Mouse (Mus musculus): ENCODE measurements at regions not wholly inside any gene's neighbourhood (a gene's known extent, or its start where the extent isn't known, plus 50 kb on each side); places are given as distances from the start of the nearest gene placed in this dataset.
A peak's percentile ranks its signal among the peaks of the same experiment; 100 is the strongest.

DNA sequence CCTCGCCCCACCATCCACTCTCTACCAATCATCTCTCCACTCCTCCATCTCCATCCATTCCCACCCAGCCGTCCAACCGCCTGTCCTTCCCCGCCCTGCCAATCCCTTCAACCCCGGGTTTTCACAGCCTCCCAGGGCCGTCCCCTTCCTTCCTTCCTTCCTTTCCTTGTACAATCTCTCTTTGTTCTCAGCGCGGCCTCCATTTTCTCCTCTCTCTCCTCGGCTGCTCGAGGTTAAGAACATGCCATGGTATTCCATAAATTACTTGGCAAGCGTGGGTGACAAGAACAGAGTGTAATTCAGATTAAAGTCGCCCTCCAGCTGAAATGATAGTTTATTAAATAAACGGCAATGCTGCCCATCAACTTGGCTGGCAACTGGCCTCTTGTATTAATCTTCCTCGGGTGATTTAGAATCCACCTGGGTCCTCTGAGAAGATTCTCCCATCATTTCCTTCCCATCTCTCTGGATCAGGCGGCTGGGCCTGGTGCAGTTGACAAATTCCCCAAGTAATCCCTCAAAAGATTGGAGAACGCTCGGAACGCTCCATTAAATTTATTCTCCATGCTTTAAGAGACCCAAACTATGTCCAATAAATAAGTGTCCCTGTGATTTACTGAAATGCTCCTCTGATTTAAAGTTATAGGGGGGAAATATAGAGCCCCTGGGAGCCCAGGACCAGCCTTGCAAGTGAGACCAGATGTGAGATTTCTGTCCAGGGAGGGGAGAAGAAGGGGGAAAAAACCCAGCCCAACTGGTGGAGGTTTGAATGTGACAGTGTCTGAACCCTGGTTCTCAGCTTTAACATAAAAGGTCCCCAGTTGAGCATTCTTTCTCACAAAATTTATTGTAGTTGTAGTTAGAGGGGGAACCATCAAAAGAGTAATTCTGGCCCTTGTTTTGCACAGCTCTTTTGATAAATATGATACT, 125.0 kb upstream of the Zfp703 start:
- no peak for DNase-seq

DNA sequence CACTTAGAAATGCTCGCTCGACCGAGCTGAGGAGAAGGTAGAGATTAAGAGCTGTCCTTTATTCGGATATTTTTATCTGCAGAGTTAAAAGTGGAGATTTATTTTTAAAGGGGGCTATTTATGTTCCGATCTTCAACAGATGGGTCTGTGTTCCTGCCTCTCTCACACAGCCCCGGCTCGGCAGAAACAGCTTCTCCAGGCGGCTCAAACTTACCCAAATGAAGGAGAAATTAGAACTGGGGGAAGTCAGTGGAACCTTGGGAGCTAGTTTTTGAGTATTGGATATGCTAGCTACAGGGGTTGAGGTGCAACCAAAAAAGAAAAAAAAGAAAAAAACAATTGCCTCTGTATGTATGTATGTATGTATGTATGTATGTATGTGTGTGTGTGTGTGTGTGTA, 124.2 kb upstream of the Zfp703 start:
- DNase-seq: no peak

GRCm38 (mm10) chr8:26854557-26855238, 122.4 kb upstream of the Zfp703 start:
- DNase-seq: no peak

DNA sequence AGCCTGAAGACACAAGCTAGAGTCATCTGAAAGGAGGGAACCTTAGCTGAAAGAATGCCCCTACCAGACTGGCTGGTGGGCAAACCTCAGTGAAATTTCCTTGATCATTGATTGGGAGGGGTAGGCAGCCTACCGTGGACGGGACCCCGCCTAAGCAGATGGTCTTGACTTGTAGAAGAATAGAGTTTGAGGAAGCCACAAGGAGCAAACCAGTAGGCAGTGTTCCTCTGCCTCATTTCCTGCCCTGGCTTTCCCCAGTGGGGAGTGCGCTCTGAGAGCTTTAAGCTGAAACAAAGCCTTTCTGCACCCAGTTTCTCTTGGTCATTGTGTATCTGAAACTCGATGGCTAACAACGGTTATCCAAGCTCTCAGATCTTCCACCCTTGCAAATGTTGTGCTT, 121.9 kb upstream of the Zfp703 start:
- no peak for DNase-seq

- DNase-seq: no peak
Measured at GRCm38 (mm10) chr8:26864571-26864970, 112.6 kb upstream of the Zfp703 start.

GRCm38 (mm10) chr8:26864971-26865370, 112.2 kb upstream of the Zfp703 start:
- DNase-seq: no peak

DNA sequence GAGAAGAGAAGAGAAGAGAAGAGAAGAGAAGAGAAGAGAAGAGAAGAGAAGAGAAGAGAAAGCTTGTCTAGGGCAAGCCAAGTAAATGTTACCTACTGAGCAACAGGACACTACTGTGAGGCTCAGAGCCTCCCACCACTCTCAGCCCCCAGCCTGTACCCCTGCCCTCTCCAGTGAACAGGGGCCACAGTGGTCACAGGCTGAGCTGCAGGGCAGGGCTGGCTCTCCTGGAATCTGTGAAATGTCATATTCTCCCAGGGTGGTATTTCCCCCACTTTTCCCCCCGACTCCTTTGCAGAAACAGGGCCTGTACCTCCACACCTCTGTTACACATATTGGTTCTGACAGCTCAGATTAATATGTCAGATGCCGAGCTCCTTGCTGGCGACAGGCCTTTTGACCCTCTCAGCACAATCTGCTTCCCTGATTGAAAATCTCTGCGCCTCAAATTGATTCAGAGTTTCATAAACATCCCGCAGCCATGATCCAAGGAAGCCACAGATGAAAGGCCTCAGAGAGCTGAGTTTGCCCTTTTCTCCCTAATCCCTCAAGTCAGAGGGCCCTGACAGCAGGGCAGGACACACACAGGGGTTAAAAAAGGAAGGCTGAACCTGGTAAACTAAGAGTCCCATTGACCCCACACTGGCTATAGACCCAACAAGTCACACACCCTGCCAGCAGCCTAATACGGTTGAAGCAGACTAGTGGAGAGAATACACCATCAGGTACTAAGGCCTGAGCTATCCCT, 108.8 kb upstream of the Zfp703 start:
- DNase-seq: no peak

DNA sequence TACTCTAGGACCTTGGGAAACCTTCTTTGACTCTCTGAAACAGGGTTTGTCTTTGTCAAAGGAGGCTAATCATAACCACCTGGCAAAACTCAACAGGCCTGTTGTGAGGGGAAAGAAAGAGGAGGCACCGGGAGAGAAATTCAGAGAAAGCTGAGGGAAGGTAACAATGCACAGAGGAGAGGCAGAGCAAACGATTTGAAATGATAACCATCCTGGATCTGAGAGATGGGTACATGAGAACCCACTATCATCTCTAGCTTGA, 108.3 kb upstream of the Zfp703 start:
- DNase-seq: no peak

DNA sequence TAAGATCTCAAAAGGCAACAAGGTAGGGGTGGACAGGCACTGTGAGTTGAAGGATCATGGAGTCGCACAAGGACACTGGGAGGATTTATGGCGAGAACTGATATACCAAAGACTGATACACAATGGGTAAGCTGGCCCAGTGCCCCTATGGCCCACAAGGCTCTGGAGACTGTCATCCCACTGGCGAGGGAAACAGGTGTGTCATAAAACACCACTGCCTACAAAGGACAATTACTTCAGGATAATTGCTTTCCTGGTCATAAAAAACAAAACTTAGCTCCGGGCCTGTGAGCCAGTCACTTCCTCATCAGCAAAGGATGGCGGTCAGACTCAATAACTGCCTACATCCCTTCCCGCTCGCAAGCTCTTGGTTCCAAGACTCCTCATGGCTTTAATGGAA, 105.3 kb upstream of the Zfp703 start:
- DNase-seq: no peak

- DNase-seq: peak; percentile 48
Measured at GRCm38 (mm10) chr8:26872382-26872781, 104.7 kb upstream of the Zfp703 start.

DNA sequence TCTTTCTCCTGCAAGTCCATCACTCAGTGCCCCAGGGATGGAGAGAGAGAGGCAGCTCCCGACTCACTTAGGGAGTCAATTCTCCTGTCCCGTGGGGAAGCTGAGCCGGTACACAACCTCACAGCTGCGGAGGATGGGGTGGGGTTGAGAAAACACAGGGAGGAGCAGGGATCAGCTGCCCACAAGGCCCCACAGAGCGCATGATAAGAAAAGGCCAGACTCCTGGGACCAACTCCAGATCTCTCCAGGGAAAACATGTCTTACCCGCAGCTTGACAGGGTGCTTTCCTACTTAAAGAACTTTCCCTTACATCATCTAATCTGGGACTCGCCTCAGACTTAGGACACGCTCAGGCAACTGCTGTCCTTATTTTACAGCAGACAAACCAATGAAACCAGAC, 104.3 kb upstream of the Zfp703 start:
- DNase-seq: no peak

DNA sequence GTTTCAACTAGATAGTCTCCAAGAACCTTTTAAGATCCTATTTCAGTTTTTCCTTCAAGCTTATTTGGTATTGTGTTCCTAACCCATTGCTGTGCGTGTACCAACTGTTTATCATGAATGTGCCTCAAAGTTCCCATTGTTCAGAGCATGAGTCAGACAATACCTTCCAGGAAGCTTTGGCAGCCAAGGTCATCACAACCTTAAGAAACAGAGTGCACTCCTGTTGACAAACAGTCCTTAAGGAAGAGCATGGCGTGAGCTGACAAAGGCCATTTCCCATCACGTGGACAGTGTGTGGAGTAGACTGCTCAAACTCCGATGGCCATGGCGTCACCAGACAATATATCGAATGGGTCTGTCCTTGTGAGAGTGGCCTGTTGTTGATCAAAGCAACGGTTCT, 96.9 kb upstream of the Zfp703 start:
- DNase-seq: no peak

DNA sequence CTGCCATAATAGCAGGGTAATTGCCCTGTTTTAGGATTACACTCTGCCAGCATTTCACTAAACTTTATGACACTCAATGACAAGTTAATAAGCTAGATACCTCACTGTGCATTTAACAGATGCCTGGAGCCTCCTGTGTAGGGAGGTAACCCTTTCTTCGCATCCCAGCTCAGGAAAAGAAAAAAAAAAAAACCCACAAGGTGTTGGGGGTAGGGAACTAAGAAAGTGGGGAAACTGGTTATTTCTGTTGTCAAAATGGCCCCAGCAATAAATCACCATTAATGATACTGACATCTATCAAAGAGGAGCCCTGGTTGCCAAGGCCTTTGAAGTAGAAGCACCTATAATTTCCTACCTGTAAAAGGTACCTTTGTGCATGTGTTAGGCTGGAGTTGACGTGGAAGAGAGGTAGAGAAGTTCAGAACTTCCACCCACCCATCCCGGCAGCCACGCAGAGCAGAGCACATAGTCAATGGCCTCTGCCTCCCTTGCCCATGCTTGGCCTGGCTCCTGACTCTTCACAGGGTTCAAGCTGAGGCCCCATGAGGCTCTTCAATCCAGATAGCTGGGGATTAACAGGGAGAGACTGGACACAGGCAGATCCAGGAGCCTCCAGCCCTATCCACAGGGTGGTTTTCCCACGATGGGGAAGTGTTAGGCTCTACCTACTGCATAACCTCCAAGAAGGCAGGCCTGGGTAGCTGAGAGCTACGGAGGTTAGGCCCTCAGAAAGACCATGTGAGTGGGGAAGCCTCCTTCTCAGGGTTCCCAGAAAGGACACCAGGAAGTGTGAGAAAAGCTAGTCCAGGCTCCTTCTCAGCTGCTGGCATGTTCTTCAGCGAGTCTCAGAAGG, 95.6 kb upstream of the Zfp703 start:
- DNase-seq: no peak

DNA sequence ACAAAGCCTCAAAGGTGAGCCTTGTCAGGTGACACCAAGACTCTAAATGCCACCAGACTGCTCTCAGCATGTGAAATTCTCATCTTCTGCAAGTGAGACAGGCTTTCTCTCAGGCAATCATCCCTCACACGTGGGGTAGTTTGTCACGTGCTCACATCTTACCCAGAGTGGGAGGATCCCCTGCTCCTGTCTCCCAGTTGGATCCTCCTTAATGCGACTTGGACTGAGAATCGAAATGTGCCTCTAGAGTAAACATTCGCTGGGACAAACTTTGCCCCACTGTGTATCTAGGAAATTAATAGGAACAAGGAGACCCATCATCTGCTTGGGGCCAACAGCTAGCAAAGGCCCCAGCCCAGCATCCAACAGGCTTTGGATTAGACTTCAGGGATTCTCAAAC, 94.5 kb upstream of the Zfp703 start:
- DNase-seq: no peak

- DNase-seq: no peak
Measured at GRCm38 (mm10) chr8:26883285-26883684, 93.8 kb upstream of the Zfp703 start.

- no peak for DNase-seq
Measured at GRCm38 (mm10) chr8:26883770-26884169, 93.4 kb upstream of the Zfp703 start.

GRCm38 (mm10) chr8:26884350-26884749, 92.8 kb upstream of the Zfp703 start:
- DNase-seq: no peak

- no peak for DNase-seq
Measured at GRCm38 (mm10) chr8:26885365-26885764, 91.8 kb upstream of the Zfp703 start.

GRCm38 (mm10) chr8:26886783-26887486, 90.2 kb upstream of the Zfp703 start:
- no peak for DNase-seq

- no peak for DNase-seq
Measured at GRCm38 (mm10) chr8:26887551-26887950, 89.6 kb upstream of the Zfp703 start.

- no peak for DNase-seq
Measured at GRCm38 (mm10) chr8:26888050-26888449, 89.1 kb upstream of the Zfp703 start.

GRCm38 (mm10) chr8:26891881-26892280, 85.2 kb upstream of the Zfp703 start:
- no peak for DNase-seq

Data from right cerebral cortex, adult 18-20 months (tissue).